Mouse (Mus musculus): ENCODE data around the gene Ndufaf5. TPM values are rescaled to one million over a fixed set of nuclear protein-coding genes. Genes with fewer than 3 reads are reported as not detected.
"Not testable (repeated sequence)": the region's sequence is repeated elsewhere in the genome, so short reads cannot be mapped to it uniquely, and the experiment has no call there.

Ndufaf5 gene
- polyA plus RNA-seq (2016; fragmentation: Nextera tagmentation; extraction: Ambion mirVana) = 29.1 and 30.2 TPM in 2 replicates

DNA sequence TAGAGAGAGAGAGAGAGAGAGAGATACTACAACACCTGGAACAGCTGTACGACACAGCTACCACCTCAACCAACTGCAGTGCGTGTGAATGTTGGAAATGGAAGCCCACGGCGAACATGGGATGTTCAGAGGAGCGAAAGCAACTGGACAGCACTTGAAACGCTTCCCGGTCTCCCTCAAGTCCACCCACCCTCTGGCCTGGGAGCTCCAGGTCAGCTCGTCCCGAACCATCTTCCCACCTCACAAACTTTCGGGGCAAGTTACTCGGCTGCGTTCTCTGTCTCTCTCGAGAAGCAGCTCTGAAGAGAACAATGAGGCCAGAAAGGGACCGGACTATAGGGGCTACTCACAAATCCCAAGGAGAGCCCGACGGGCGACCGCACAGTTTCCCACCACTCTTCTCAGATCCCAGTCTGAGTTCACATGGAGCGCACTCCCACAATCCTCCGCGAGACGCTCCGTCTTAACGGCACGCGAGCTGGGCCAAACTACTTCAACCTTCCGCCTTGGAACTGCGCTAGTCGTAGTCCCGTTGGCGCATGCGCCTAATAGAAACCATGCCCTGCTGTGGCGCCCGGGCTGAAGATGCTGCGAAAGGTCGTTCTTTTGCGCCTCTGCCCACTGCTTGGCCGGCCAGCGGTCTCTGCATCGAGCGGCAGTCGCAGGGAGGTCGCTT, at the start of gene Ndufaf5, which contains the start of gene Esf1:
Gene Ndufaf5 (plus strand): TSS at position 523 of the 676 bp plus-strand sequence.
Gene Esf1 (minus strand): TSS at position 438 of the 676 bp plus-strand sequence.
- no peaks in the 10 kb centered on the region for H3K9me3 ChIP-seq
- H3K27ac ChIP-seq (replicated peaks) = peak within 1 kb of the TSS; percentile 61
- ATAC-seq (ENCODE audit: low FRiP score, low read depth) = peak; percentile 99
- peaks cover 16% of the 10 kb centered on the region; the same call in 1 of the 2 replicates for H3K36me3 ChIP-seq
- WGBS = under 1% methylated on average over 43 of the region's 43 CpGs
- H3K4me3 ChIP-seq = peak within 1 kb of the TSS; percentile 73
- H3K9ac ChIP-seq (replicated peaks) = peak within 1 kb of the TSS; percentile 79
- H3K4me1 ChIP-seq = peaks cover 11% of the 10 kb centered on the region
- H3K4me2 ChIP-seq (replicated peaks) = peak within 1 kb of the TSS; percentile 74
- H3K27me3 ChIP-seq = no peaks in the 10 kb centered on the region

- Histone ChIP-seq H3K27ac (replicated peaks) (no peak overlapping the region), H3K4me3 (no peak overlapping the region), H3K9me3 (no peaks in the 10 kb centered on the region), H3K27me3 (no peaks in the 10 kb centered on the region), H3K9ac (replicated peaks) (no peak overlapping the region), H3K4me2 (replicated peaks) (no peak overlapping the region), H3K36me3 (peaks cover 64% of the 10 kb centered on the region), H3K4me1 (no peaks in the 10 kb centered on the region)
- WGBS = 81% methylated on average over 2 of the region's 2 CpGs
- ATAC-seq (ENCODE audit: low FRiP score, low read depth) = no peak
Measured at GRCm38 (mm10) chr2:140125516-140125915, 44.9 kb upstream of the Ndufaf5 start.

DNA sequence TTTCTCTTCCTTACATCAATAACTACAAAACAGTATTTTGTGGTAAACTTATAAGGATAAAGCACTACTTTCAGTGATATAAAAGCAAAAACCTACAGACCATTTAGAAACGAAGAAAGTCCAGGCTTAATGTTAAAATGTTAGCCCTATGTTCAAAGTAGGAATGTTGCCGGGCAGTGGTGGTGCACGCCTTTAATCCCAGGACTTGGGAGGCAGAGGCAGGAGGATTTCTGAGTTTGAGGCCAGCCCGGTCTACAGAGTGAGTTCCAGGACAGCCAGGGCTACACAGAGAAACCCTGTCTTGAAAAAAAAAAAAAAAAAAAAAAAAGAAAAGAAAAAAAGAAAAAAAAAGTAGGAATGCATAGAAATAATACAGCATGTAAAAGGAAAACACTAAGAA, 18.7 kb upstream of the Ndufaf5 start, which contains the start of gene Gm17374:
Gene Gm17374 (plus strand): TSS at position 301 of the 400 bp plus-strand sequence.
- H3K4me1 ChIP-seq; H3K27ac ChIP-seq (replicated peaks); H3K9ac ChIP-seq (replicated peaks); H3K4me2 ChIP-seq (replicated peaks); H3K4me3 ChIP-seq; H3K27me3 ChIP-seq; ATAC-seq (ENCODE audit: low FRiP score, low read depth); H3K9me3 ChIP-seq: not testable (repeated sequence)
- 93% methylated on average over 4 of the region's 4 CpGs for WGBS
- peaks cover 41% of the 10 kb centered on the region for H3K36me3 ChIP-seq

DNA sequence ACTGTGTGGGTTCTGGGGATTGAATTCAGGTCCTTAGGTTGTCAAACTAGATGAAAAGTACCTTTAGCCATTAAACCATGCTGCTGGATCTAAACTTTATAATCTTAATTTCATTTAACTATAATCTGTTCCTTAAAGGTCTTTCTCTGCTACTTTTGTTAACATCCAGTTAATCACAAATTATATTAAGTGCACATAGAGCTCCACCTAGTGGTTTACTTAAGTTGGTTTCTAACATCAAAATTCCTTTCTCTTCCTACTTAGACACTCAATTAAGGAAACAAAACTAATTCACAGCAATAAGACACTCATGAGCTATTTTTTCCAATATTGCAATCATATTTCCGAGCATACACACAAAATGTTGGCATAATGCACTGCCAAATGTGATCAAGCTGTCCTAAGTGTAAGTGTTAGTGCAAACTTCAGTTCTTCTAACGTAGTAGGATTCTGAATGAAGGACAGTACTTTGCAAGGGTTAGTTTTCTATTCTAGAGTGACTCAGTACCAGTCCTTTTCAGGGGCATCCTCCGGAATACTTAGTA, 11.2 kb upstream of the Ndufaf5 start:
- no peaks in the 10 kb centered on the region for H3K9me3 ChIP-seq
- WGBS = 77% methylated on average over 3 of the region's 3 CpGs

GRCm38 (mm10) chr2:140163351-140163854, 7.0 kb upstream of the Ndufaf5 start:
- no peak overlapping the region for H3K4me3 ChIP-seq
- no peak overlapping the region for H3K4me2 ChIP-seq (replicated peaks)
- H3K9me3 ChIP-seq = no peaks in the 10 kb centered on the region
- WGBS = 93% methylated on average over 5 of the region's 5 CpGs
- H3K36me3 ChIP-seq = peaks cover 35% of the 10 kb centered on the region
- no peak overlapping the region for H3K27ac ChIP-seq (replicated peaks)
- ATAC-seq (ENCODE audit: low FRiP score, low read depth) = no peak
- H3K4me1 ChIP-seq = no peaks in the 10 kb centered on the region
- no peak overlapping the region for H3K9ac ChIP-seq (replicated peaks)
- H3K27me3 ChIP-seq = no peaks in the 10 kb centered on the region

More for the DNA sequence above, 11.2 kb upstream of the Ndufaf5 start:
- Histone ChIP-seq H3K27me3 (no peaks in the 10 kb centered on the region), H3K9ac (replicated peaks) (no peak overlapping the region), H3K27ac (replicated peaks) (no peak overlapping the region), H3K4me2 (replicated peaks) (no peak overlapping the region), H3K36me3 (peaks cover 40% of the 10 kb centered on the region), H3K4me1 (no peaks in the 10 kb centered on the region), H3K4me3 (no peak overlapping the region)
- ATAC-seq (ENCODE audit: low FRiP score, low read depth) = no peak

GRCm38 (mm10) chr2:140169057-140169456, 1.4 kb upstream of the Ndufaf5 start:
- no peak for ATAC-seq (ENCODE audit: low FRiP score, low read depth)
- no peak overlapping the region for H3K27ac ChIP-seq (replicated peaks)
- H3K36me3 ChIP-seq = peaks cover 19% of the 10 kb centered on the region; the same call in 1 of the 2 replicates
- WGBS = 96% methylated on average over 1 of the region's 1 CpGs
- H3K4me2 ChIP-seq (replicated peaks) = no peak overlapping the region
- no peaks in the 10 kb centered on the region for H3K27me3 ChIP-seq
- H3K4me1 ChIP-seq = peaks cover 11% of the 10 kb centered on the region
- H3K9ac ChIP-seq (replicated peaks) = no peak overlapping the region
- H3K4me3 ChIP-seq = no peak overlapping the region
- H3K9me3 ChIP-seq = no peaks in the 10 kb centered on the region

GRCm38 (mm10) chr2:140170803-140171553, 529 bp downstream of the Ndufaf5 start:
- peak; percentile 86 for ATAC-seq (ENCODE audit: low FRiP score, low read depth)
- peaks cover 14% of the 10 kb centered on the region; the same call in 1 of the 2 replicates for H3K36me3 ChIP-seq
- H3K27ac ChIP-seq (replicated peaks) = peak overlapping the region; percentile 61
- H3K4me1 ChIP-seq = peaks cover 11% of the 10 kb centered on the region
- peak overlapping the region; percentile 74 for H3K4me2 ChIP-seq (replicated peaks)
- 8% methylated on average over 28 of the region's 28 CpGs for WGBS
- H3K9me3 ChIP-seq = no peaks in the 10 kb centered on the region
- H3K27me3 ChIP-seq = no peaks in the 10 kb centered on the region
- peak overlapping the region; percentile 79 for H3K9ac ChIP-seq (replicated peaks)
- H3K4me3 ChIP-seq = peak overlapping the region; percentile 73

- peaks cover 20% of the 10 kb centered on the region for H3K36me3 ChIP-seq
- 93% methylated on average over 3 of the region's 3 CpGs for WGBS
- not testable (repeated sequence) for H3K9me3 ChIP-seq; H3K4me2 ChIP-seq (replicated peaks); H3K4me3 ChIP-seq; H3K4me1 ChIP-seq; ATAC-seq (ENCODE audit: low FRiP score, low read depth); H3K9ac ChIP-seq (replicated peaks); H3K27ac ChIP-seq (replicated peaks); H3K27me3 ChIP-seq
Measured at GRCm38 (mm10) chr2:140185685-140186210, 15.3 kb downstream of the Ndufaf5 start.

- Histone ChIP-seq H3K27ac (replicated peaks) (no peak overlapping the region), H3K36me3 (peaks cover 33% of the 10 kb centered on the region), H3K9me3 (no peaks in the 10 kb centered on the region), H3K4me2 (replicated peaks) (no peak overlapping the region), H3K9ac (replicated peaks) (no peak overlapping the region), H3K4me1 (no peaks in the 10 kb centered on the region), H3K4me3 (no peak overlapping the region), H3K27me3 (no peaks in the 10 kb centered on the region)
- 82% methylated on average over 2 of the region's 2 CpGs for WGBS
- no peak for ATAC-seq (ENCODE audit: low FRiP score, low read depth)
Measured at GRCm38 (mm10) chr2:140200713-140201112, 30.3 kb downstream of the Ndufaf5 start.

GRCm38 (mm10) chr2:140202573-140202972, 32.1 kb downstream of the Ndufaf5 start:
- ATAC-seq (ENCODE audit: low FRiP score, low read depth) = no peak
- Histone ChIP-seq H3K9me3 (no peaks in the 10 kb centered on the region), H3K4me3 (no peak overlapping the region), H3K4me2 (replicated peaks) (no peak overlapping the region), H3K27ac (replicated peaks) (no peak overlapping the region), H3K9ac (replicated peaks) (no peak overlapping the region), H3K4me1 (no peaks in the 10 kb centered on the region), H3K36me3 (peaks cover 34% of the 10 kb centered on the region), H3K27me3 (no peaks in the 10 kb centered on the region)
- WGBS = 93% methylated on average over 5 of the region's 5 CpGs

DNA sequence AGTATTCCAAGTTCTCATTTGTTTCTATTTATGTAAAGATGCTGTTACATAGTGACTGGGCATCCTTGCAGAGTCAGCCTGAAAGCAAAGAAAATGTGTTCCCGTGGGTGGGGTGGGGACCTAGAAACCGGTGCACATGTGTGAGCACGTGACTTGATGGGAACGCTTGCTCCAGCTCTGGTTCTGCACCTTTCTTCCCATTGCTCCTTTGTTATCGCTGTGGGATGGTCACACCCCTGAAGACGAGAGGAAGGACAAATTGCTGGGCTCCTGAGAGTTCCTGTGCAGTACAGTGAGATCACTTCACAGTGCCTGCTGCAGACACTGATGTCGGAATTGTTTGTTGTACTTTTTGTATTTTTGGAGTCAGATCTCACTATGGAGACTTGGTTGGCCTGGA, 33.3 kb downstream of the Ndufaf5 start:
- 92% methylated on average over 7 of the region's 7 CpGs for WGBS
- ATAC-seq (ENCODE audit: low FRiP score, low read depth) = no peak
- H3K36me3 ChIP-seq = peaks cover 32% of the 10 kb centered on the region

More for the DNA sequence above, 33.3 kb downstream of the Ndufaf5 start:
- no peak overlapping the region for H3K4me2 ChIP-seq (replicated peaks)
- no peaks in the 10 kb centered on the region for H3K9me3 ChIP-seq
- H3K4me1 ChIP-seq = no peaks in the 10 kb centered on the region
- no peak overlapping the region for H3K4me3 ChIP-seq
- H3K27ac ChIP-seq (replicated peaks) = no peak overlapping the region
- H3K27me3 ChIP-seq = no peaks in the 10 kb centered on the region
- no peak overlapping the region for H3K9ac ChIP-seq (replicated peaks)

Data from midbrain, embryonic 12.5 days (tissue).